Mouse (Mus musculus) MEL (cell line): Measurements from ENCODE around the gene Krt78. TPM values are rescaled to one million over a fixed set of nuclear protein-coding genes. Genes with fewer than 3 reads are reported as not detected.

Experiments
- DNase-seq: peaks from one replicate; pipeline ENCODE4 v3.0.0; 2011; ENCODE audit warnings: low read depth, low spot score
- H3K27ac ChIP-seq: 2 replicates; pipeline ENCODE4 v1.5.1; 2012; ENCODE audit warnings: low read depth, mild to moderate bottlenecking, control low read depth, low read length, moderate library complexity; ENCODE audit not compliant: control insufficient read depth
- H3K27me3 ChIP-seq, 2 experiments: fragments of 150-350 bp in 1 of 2; sonication (generic) in 1 of 2; 2 replicates each; pipeline ENCODE4 v1.6.1; 2012; ENCODE audit warnings: low read length in 2 of 2, mild to moderate bottlenecking in 2 of 2, improper control_type of control experiment in 1 of 2, moderate library complexity in 1 of 2; ENCODE audit not compliant: insufficient read depth in 2 of 2, control insufficient read depth in 1 of 2
- H3K36me3 ChIP-seq, 2 experiments: 2 replicates each; pipeline ENCODE4 v1.6.1; 2012 to 2014; ENCODE audit warnings: low read length in 2 of 2, improper control_type of control experiment in 1 of 2, inconsistent platforms in 1 of 2, mild to moderate bottlenecking in 1 of 2; ENCODE audit not compliant: insufficient read depth in 2 of 2, control insufficient read depth in 1 of 2
- H3K4me1 ChIP-seq, 2 experiments: fragments of 150-350 bp in 1 of 2; sonication (generic) in 1 of 2; 2 replicates each; pipeline ENCODE4 v1.6.1; 2012; ENCODE audit warnings: low read length in 2 of 2, improper control_type of control experiment in 1 of 2, mild to moderate bottlenecking in 1 of 2; ENCODE audit not compliant: insufficient read depth in 2 of 2, control insufficient read depth in 1 of 2
- H3K4me3 ChIP-seq, 2 experiments: fragments of 150-350 bp in 1 of 2; sonication (generic) in 1 of 2; 2 replicates each; pipeline ENCODE4 v1.5.1; 2012; ENCODE audit warnings: low read depth in 2 of 2, low read length in 2 of 2, mild to moderate bottlenecking in 2 of 2, moderate library complexity in 2 of 2, control low read depth in 1 of 2, improper control_type of control experiment in 1 of 2; ENCODE audit not compliant: control insufficient read depth in 1 of 2, insufficient read depth in 1 of 2
- H3K79me2 ChIP-seq: 2 replicates; pipeline ENCODE4 v1.6.1; 2012; ENCODE audit warnings: mild to moderate bottlenecking, low read length, moderate library complexity; ENCODE audit not compliant: control insufficient read depth, poor library complexity, insufficient read depth
- H3K9ac ChIP-seq: 2 replicates; pipeline ENCODE4 v1.6.1; 2012; ENCODE audit warnings: low read depth, mild to moderate bottlenecking, control low read depth, low read length, moderate library complexity; ENCODE audit not compliant: control insufficient read depth, poor library complexity, severe bottlenecking
- H3K9me3 ChIP-seq: fragments of 150-350 bp; sonication (generic); replicated peaks from 2 replicates; pipeline ENCODE4 v1.6.1; 2012; ENCODE audit warnings: mild to moderate bottlenecking, low read length, improper control_type of control experiment, moderate library complexity; ENCODE audit not compliant: insufficient read depth
- BHLHE40 ChIP-seq: IDR thresholded peaks from 2 replicates; pipeline ENCODE4 v1.6.1; 2012; ENCODE audit warnings: low read depth, mild to moderate bottlenecking, inconsistent platforms, low read length, improper control_type of control experiment, borderline replicate concordance
- E2F4 ChIP-seq: IDR thresholded peaks from 2 replicates; pipeline ENCODE4 v1.6.1; 2011; ENCODE audit warnings: low read depth, low read length, improper control_type of control experiment, borderline replicate concordance
- EP300 ChIP-seq, 2 experiments: IDR thresholded peaks; 2 replicates each; pipeline ENCODE4 v1.6.1; 2011; ENCODE audit warnings: improper control_type of control experiment in 2 of 2, low read length in 2 of 2, low read depth in 1 of 2, mild to moderate bottlenecking in 1 of 2
- ETS1 ChIP-seq: IDR thresholded peaks from 2 replicates; pipeline ENCODE4 v1.6.1; 2012; ENCODE audit warnings: low read depth, mild to moderate bottlenecking, inconsistent platforms, low read length, improper control_type of control experiment, moderate library complexity
- GATA1 ChIP-seq: IDR thresholded peaks from 2 replicates; pipeline ENCODE4 v1.6.1; 2011; ENCODE audit warnings: low read depth, low read length, improper control_type of control experiment
- MAFK ChIP-seq: IDR thresholded peaks from 2 replicates; pipeline ENCODE4 v1.6.1; 2011; ENCODE audit warnings: low read depth, mild to moderate bottlenecking, low read length, improper control_type of control experiment, borderline replicate concordance
- MEF2A ChIP-seq: IDR thresholded peaks from 2 replicates; pipeline ENCODE4 v1.6.1; 2014; ENCODE audit warnings: low read depth, mild to moderate bottlenecking, inconsistent platforms, low read length, improper control_type of control experiment; ENCODE audit not compliant: poor library complexity, insufficient replicate concordance, severe bottlenecking; ENCODE audit errors: extremely low read depth
- MYC ChIP-seq: IDR thresholded peaks from 2 replicates; pipeline ENCODE4 v1.6.1; 2011; ENCODE audit warnings: low read depth, mild to moderate bottlenecking, low read length, improper control_type of control experiment, moderate library complexity
- POLR2A ChIP-seq, 2 experiments: IDR thresholded peaks; 2 replicates each; pipeline ENCODE4 v1.6.1; 2011 to 2012; ENCODE audit warnings: low read length in 2 of 2, mild to moderate bottlenecking in 2 of 2, control low read depth in 1 of 2, improper control_type of control experiment in 1 of 2, low read depth in 1 of 2, moderate library complexity in 1 of 2; ENCODE audit not compliant: control insufficient read depth in 1 of 2, insufficient read depth in 1 of 2, poor library complexity in 1 of 2
- POLR2AphosphoS2 ChIP-seq: IDR thresholded peaks from 2 replicates; pipeline ENCODE4 v1.6.1; 2011; ENCODE audit warnings: low read length, improper control_type of control experiment
- RCOR1 ChIP-seq: IDR thresholded peaks from 2 replicates; pipeline ENCODE4 v1.6.1; 2012; ENCODE audit warnings: low read depth, mild to moderate bottlenecking, inconsistent platforms, low read length, improper control_type of control experiment
- SIN3A ChIP-seq: IDR thresholded peaks from 2 replicates; pipeline ENCODE4 v1.6.1; 2012; ENCODE audit warnings: low read length, improper control_type of control experiment, inconsistent platforms
- TAL1 ChIP-seq: IDR thresholded peaks from 2 replicates; pipeline ENCODE4 v1.6.1; 2012; ENCODE audit warnings: mild to moderate bottlenecking, inconsistent platforms, low read length, moderate library complexity, mixed read lengths
- TBP ChIP-seq: IDR thresholded peaks from 2 replicates; pipeline ENCODE4 v1.8.0; 2011; ENCODE audit warnings: low read depth, low read length, improper control_type of control experiment
- TCF12 ChIP-seq: IDR thresholded peaks from 2 replicates; pipeline ENCODE4 v1.6.1; 2014; ENCODE audit warnings: low read depth, mild to moderate bottlenecking, inconsistent platforms, low read length, improper control_type of control experiment, moderate library complexity
- UBTF ChIP-seq: IDR thresholded peaks from 2 replicates; pipeline ENCODE4 v1.6.1; 2012; ENCODE audit warnings: low read depth, mild to moderate bottlenecking, inconsistent platforms, low read length, improper control_type of control experiment, moderate library complexity, borderline replicate concordance; ENCODE audit not compliant: insufficient read depth
- USF1 ChIP-seq: IDR thresholded peaks from 2 replicates; pipeline ENCODE4 v1.6.1; 2014; ENCODE audit warnings: low read depth, mild to moderate bottlenecking, inconsistent platforms, low read length, improper control_type of control experiment, moderate library complexity
- ZKSCAN1 ChIP-seq: IDR thresholded peaks from 2 replicates; pipeline ENCODE4 v1.6.1; 2012; ENCODE audit warnings: low read depth, mild to moderate bottlenecking, inconsistent platforms, low read length, improper control_type of control experiment, moderate library complexity
- ZMIZ1 ChIP-seq: IDR thresholded peaks from 2 replicates; pipeline ENCODE4 v1.6.1; 2012; ENCODE audit warnings: low read depth, mild to moderate bottlenecking, inconsistent platforms, low read length, improper control_type of control experiment, moderate library complexity
- ZNF384 ChIP-seq: IDR thresholded peaks from 2 replicates; pipeline ENCODE4 v1.6.1; 2012; ENCODE audit warnings: low read depth, mild to moderate bottlenecking, inconsistent platforms, low read length, improper control_type of control experiment
- polyA plus RNA-seq, 2 experiments: library from polyadenylated mRNA; stranded (reverse) in 1 of 2; unstranded in 1 of 2; fragments of >175 nt in 1 of 2; fragments of >200 nt in 1 of 2; gene quantifications; 2 replicates each; pipeline versions ENCODE4 v1.2.1 to v1.2.4; 2012; ENCODE audit warnings: low replicate concordance in 2 of 2, low read depth in 1 of 2; ENCODE audit not compliant: insufficient read length in 2 of 2, insufficient read depth in 1 of 2, missing spikeins in 1 of 2
- total RNA-seq: library from RNA; depleted of rRNA; stranded (reverse); fragments of 300-350 nt; gene quantifications from 2 replicates; pipeline ENCODE4 v1.2.3, GENCODE M21; 2012

Gene Krt78
- total and polyA plus RNA-seq, 3 experiments, result 0.08 to 0.17 TPM; not detected in 1

DNA sequence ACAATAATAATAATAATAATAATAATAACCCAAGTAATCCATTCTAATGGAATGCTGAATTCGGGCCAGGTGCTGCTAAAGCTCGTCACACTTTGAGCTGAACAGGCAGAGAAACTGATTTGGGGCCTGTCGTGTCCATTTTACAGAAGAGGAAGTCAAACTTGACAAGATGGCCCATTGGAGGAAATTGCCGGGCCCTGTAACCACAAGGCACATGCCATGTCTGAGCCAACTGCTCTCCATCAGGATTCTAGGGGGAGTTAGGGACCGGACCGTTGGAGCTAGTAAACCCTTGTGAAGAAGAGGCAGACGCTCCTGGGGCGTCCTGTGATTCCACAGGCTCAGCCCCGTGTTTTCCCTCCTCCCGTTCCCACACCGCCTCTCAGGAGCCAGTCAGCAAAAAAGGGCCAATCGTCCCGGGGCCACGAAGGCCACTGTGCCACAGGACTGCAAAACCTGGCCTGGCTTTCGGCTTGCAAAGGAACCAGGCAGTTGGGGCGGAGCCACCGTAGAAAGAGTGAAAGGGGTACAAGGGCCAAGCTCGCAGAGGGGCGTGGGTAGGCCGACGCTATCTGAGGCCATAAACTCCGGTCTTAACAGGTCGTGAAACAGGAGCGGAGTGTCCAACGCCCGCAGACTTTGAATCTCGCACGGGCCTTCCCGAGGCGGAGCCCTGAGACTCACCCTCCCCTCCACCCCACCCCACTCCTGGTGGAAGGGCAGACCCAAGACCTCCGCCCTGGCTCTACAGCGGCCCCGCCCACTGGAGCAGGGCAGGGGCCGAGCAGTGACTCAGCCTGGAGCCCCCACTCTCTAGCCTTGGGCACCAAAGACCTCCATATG lies 48.8 kb upstream of the Krt78 start:
- Histone ChIP-seq H3K4me3 (no peak overlapping the region), H3K9ac (no peak overlapping the region), H3K79me2 (no peaks in the 10 kb centered on the region), H3K27me3 (peaks cover 0 to 1% of the 10 kb centered on the region in 2 experiments; a peak in 1 of 4 replicates), H3K9me3 (no peaks in the 10 kb centered on the region), H3K27ac (no peak overlapping the region), H3K4me1 (peaks cover 0 to 12% of the 10 kb centered on the region in 2 experiments; a peak in 3 of 4 replicates), H3K36me3 (peaks cover 0 to 7% of the 10 kb centered on the region in 2 experiments; a peak in 2 of 4 replicates)
- DNase-seq, result no peak
- TF ChIP-seq BHLHE40, result no peak
- no peak for TF ChIP-seq POLR2AphosphoS2
- no peak for TF ChIP-seq MEF2A
- TF ChIP-seq UBTF, result no peak
- TF ChIP-seq ZMIZ1, result no peak
- no peak for TF ChIP-seq RCOR1
- no peak for TF ChIP-seq MAFK
- no peak for TF ChIP-seq GATA1
- no peak for TF ChIP-seq TAL1
- no peak for TF ChIP-seq E2F4
- no peak for TF ChIP-seq POLR2A (IDR thresholded peaks at IDR 0.05; ENCODE audit: control insufficient read depth in 1 of 2, insufficient read depth in 1 of 2, low read depth in 1 of 2, low read length in 2 of 2, poor library complexity in 1 of 2)
- TF ChIP-seq, all 39 proteins: peak for 0

DNA sequence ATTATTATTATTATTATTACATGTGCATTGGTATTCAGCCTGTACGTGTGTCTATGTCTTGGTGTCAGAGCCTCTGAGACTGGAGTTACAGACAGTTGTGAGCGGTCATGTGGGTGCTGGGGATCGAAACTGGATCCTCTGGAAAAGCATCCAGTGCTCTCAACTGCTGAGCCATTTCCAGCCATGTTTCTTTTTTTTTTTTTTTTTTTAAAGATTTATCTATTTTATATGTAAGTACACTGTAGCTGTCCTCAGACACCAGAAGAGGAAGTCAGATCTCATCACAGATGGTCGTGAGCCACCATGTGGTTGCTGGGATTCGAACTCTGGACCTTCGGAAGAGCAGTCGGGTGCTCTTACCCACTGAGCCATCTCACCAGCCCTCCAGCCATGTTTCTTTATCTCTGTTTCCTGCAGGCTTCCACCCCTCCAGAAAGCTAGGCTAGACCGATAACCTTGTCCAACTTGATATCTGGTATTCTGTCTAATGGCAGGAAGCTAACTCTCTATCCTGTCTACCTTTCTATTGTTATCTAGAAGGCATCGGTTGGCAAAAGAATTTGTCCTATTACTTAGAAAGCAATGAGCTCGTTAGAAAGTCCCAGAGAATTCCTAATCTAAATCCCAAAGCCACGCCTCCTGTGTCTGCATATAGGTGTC lies 45.7 kb upstream of the Krt78 start:
- Histone ChIP-seq H3K27me3 (0 out of 4 replicates have a peak, but pooled peaks cover 0 to 1% of the 10 kb centered on the region in 2 experiments), H3K79me2 (no peaks in the 10 kb centered on the region), H3K27ac (peak overlapping the region; percentile 69; the same call in 1 of the 2 replicates), H3K36me3 (peaks cover 0 to 18% of the 10 kb centered on the region in 2 experiments; a peak in 2 of 4 replicates), H3K9ac (no peak overlapping the region), H3K4me3 (peak overlapping the region in 1 of 2 experiments; percentile 18; a peak in 1 of 4 replicates), H3K4me1 (peaks cover 6 to 26% of the 10 kb centered on the region in 2 experiments; a peak in 3 of 4 replicates), H3K9me3 (no peaks in the 10 kb centered on the region)
- TF ChIP-seq MYC, result peak; percentile 73
- TF ChIP-seq SIN3A, result 0 out of 2 replicates have a peak, but pooled peaks have one; percentile 25
- TF ChIP-seq ZNF384, result peak; percentile 94
- no peak for TF ChIP-seq USF1
- TF ChIP-seq RCOR1, result peak; percentile 59
- peak; percentile 30; the same call in 1 of the 2 replicates for TF ChIP-seq MAFK
- TF ChIP-seq ZMIZ1, result no peak
- TF ChIP-seq TCF12, result peak; percentile 52
- TF ChIP-seq EP300 (IDR thresholded peaks at IDR 0.05; ENCODE audit: low read depth in 1 of 2, low read length in 2 of 2), result peak; percentile 53 to 54
- TF ChIP-seq ZKSCAN1, result no peak
- TF ChIP-seq TBP, result peak; percentile 95
- peak; percentile 76 for TF ChIP-seq GATA1
- TF ChIP-seq ETS1, result peak; percentile 51
- DNase-seq, result peak; percentile 74
